Mouse (Mus musculus): ENCODE measurements around the gene Cwc25. TPM values are rescaled to one million over a fixed set of nuclear protein-coding genes. Genes with fewer than 3 reads are reported as not detected.
"Not testable (repeated sequence)": the region's sequence is repeated elsewhere in the genome, so short reads cannot be mapped to it uniquely, and the experiment has no call there.

Gene Cwc25
- polyA plus RNA-seq, 1 experiment from 2014 or later = 9.0 TPM

DNA sequence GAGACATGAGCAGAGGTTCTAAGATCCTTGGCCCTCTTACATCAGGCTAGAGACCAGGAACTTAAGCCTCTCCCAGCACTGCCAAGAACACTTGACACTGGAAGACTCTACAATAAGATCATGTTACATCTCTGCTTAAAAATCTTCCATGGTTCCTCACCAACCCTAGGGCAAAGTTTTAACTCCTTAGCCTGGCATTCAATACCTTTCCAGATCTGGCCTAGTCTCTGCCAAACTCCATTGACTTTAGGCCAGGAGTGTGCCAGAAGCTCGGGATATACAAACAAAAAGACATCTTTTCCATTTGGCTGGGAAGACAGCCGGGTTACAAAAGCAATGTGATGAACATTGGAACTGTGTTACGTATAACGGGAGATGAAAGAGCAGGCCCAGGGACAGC lies 28.8 kb downstream of the Cwc25 start:
- Histone ChIP-seq H3K9me3 (ENCODE audit: control insufficient read depth, low read length) (no peaks in the 10 kb centered on the region), H3K9ac (ENCODE audit: low read length) (no peak overlapping the region), H3K4me3 (ENCODE audit: control insufficient read depth in 1 of 2, insufficient read depth in 1 of 2, low read depth in 1 of 2, low read length in 2 of 2) (no peak overlapping the region), H3K27ac (replicated peaks in 1 of 2; ENCODE audit: control insufficient read depth in 1 of 2, insufficient read depth in 1 of 2, low read depth in 2 of 2, low read length in 2 of 2) (no peak overlapping the region), H3K27me3 (ENCODE audit: control insufficient read depth, insufficient read depth, low read length) (no peaks in the 10 kb centered on the region), H3K4me1 (ENCODE audit: control insufficient read depth in 2 of 2, insufficient read depth in 2 of 2, low read length in 2 of 2) (peaks cover 2 to 4% of the 10 kb centered on the region in 2 experiments; a peak in 2 of 4 replicates), H3K36me3 (ENCODE audit: control insufficient read depth, insufficient read depth, low read length) (no peaks in the 10 kb centered on the region), H3K4me2 (ENCODE audit: low read length) (no peak overlapping the region)
- ATAC-seq (ENCODE audit: insufficient number of reproducible peaks, insufficient read depth, low FRiP score, low read depth) = no peak
- 74% methylated on average over 4 of the region's 4 CpGs for WGBS

DNA sequence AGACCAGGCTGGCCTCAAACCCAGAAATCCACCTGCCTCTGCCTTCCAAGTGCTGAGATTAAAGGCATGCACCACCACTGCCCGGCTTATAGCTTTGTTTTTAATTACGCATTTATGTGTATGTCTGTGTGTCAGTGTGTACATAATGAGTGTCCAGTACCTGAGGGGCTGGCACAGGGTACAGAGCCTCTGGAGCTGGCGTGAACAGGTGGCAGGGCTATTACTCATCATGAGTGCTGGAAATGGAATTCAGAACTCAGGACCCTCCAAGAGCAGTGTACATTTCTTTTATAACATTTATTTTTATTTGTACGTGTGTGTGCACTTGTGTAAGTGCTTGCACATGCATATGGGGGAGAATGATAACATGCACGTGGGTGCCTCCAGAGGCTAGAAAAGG lies 29.7 kb downstream of the Cwc25 start:
- WGBS = 82% methylated on average over 5 of the region's 5 CpGs
- Histone ChIP-seq H3K27me3 (ENCODE audit: control insufficient read depth, insufficient read depth, low read length) (no peaks in the 10 kb centered on the region), H3K4me1 (ENCODE audit: control insufficient read depth in 2 of 2, insufficient read depth in 2 of 2, low read length in 2 of 2) (no peaks in the 10 kb centered on the region), H3K36me3 (ENCODE audit: control insufficient read depth, insufficient read depth, low read length) (peaks cover 8% of the 10 kb centered on the region), H3K4me2 (ENCODE audit: low read length) (no peak overlapping the region), H3K9ac (ENCODE audit: low read length) (no peak overlapping the region), H3K9me3 (ENCODE audit: control insufficient read depth, low read length) (no peaks in the 10 kb centered on the region), H3K4me3 (ENCODE audit: control insufficient read depth in 1 of 2, insufficient read depth in 1 of 2, low read depth in 1 of 2, low read length in 2 of 2) (no peak overlapping the region), H3K27ac (replicated peaks in 1 of 2; ENCODE audit: control insufficient read depth in 1 of 2, insufficient read depth in 1 of 2, low read depth in 2 of 2, low read length in 2 of 2) (no peak overlapping the region)
- ATAC-seq (ENCODE audit: insufficient number of reproducible peaks, insufficient read depth, low FRiP score, low read depth) = no peak

DNA sequence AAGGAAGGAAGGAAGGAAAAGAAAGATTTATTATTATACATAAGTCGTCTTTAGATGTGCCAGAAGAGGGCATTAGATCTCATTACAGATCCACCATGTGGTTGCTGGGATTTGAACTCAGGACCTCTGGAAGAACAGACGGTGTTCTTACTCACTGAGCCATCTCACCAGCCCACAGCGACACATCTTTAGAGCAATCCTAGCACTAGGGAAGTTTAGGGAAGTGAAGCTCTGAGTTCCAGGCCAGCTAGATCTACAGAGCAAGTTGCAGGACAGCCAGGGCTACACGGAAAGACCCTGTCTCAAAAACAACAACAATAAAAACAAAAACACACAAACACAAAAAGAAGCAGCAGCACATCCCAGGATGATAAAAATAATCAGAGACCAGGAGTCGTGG lies 31.5 kb downstream of the Cwc25 start:
- not testable (repeated sequence) for H3K27me3 ChIP-seq (ENCODE audit: control insufficient read depth, insufficient read depth, low read length); H3K4me2 ChIP-seq (ENCODE audit: low read length); H3K4me1 ChIP-seq (ENCODE audit: control insufficient read depth in 2 of 2, insufficient read depth in 2 of 2, low read length in 2 of 2); H3K9ac ChIP-seq (ENCODE audit: low read length); H3K9me3 ChIP-seq (ENCODE audit: control insufficient read depth, low read length); ATAC-seq (ENCODE audit: insufficient number of reproducible peaks, insufficient read depth, low FRiP score, low read depth); H3K4me3 ChIP-seq (ENCODE audit: control insufficient read depth in 1 of 2, insufficient read depth in 1 of 2, low read depth in 1 of 2, low read length in 2 of 2); H3K27ac ChIP-seq (replicated peaks in 1 of 2; ENCODE audit: control insufficient read depth in 1 of 2, insufficient read depth in 1 of 2, low read depth in 2 of 2, low read length in 2 of 2)
- H3K36me3 ChIP-seq (ENCODE audit: control insufficient read depth, insufficient read depth, low read length) = peaks cover 23% of the 10 kb centered on the region
- WGBS = 85% methylated on average over 5 of the region's 5 CpGs

DNA sequence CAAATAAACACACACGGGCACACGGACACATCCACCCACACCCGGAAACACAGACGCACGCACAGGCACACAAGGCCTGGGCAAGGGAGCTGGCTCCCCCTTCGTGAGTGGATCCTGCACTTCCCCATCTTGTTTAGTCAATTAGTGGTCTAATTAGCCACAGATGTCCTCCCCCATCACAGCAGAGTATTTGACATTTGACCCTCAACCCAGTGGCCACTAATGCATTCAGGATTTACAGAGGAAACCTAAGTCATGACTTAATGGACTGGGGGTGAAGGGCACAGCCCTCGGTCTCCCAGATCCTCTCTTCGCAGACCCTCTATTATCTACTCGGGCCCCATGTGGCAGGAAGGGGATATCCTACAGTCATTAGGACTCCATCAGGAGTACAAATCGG lies 32.7 kb downstream of the Cwc25 start:
- Histone ChIP-seq H3K9ac (ENCODE audit: low read length) (no peak overlapping the region; the same call in 1 of the 2 replicates), H3K4me3 (ENCODE audit: control insufficient read depth in 1 of 2, insufficient read depth in 1 of 2, low read depth in 1 of 2, low read length in 2 of 2) (no peak overlapping the region), H3K9me3 (ENCODE audit: control insufficient read depth, low read length) (no peaks in the 10 kb centered on the region), H3K4me2 (ENCODE audit: low read length) (no peak overlapping the region), H3K36me3 (ENCODE audit: control insufficient read depth, insufficient read depth, low read length) (peaks cover 33% of the 10 kb centered on the region), H3K27ac (replicated peaks in 1 of 2; ENCODE audit: control insufficient read depth in 1 of 2, insufficient read depth in 1 of 2, low read depth in 2 of 2, low read length in 2 of 2) (no peak overlapping the region), H3K27me3 (ENCODE audit: control insufficient read depth, insufficient read depth, low read length) (no peaks in the 10 kb centered on the region), H3K4me1 (ENCODE audit: control insufficient read depth in 2 of 2, insufficient read depth in 2 of 2, low read length in 2 of 2) (no peaks in the 10 kb centered on the region)
- ATAC-seq (ENCODE audit: insufficient number of reproducible peaks, insufficient read depth, low FRiP score, low read depth) = no peak
- WGBS = 53% methylated on average over 10 of the region's 10 CpGs

DNA sequence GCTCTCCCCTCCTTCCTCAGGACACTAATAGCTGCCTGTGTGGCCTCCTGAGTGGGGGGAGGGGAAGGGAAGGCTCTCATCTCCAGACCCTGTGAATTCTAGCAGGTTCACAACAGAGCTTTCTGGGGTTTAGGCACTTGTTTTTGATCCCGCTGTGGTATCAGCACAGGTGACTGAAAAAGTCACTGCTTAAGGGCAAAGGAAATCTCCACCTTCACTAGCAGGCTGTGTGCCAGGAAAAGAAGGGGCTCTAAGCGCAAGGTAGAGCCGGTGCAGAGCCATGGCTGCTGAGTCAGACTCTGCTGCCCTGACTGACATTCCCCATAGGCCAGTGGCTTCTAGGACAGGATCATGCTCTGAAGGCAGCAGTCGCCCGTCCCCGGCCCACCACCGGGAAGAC lies 37.6 kb downstream of the Cwc25 start:
- WGBS = 59% methylated on average over 7 of the region's 7 CpGs
- no peak overlapping the region for H3K9ac ChIP-seq (ENCODE audit: low read length)
- H3K4me2 ChIP-seq (ENCODE audit: low read length) = no peak overlapping the region
- H3K4me1 ChIP-seq (ENCODE audit: control insufficient read depth in 2 of 2, insufficient read depth in 2 of 2, low read length in 2 of 2) = no peaks in the 10 kb centered on the region; a peak in 1 of 4 replicates
- H3K4me3 ChIP-seq (ENCODE audit: control insufficient read depth in 1 of 2, insufficient read depth in 1 of 2, low read depth in 1 of 2, low read length in 2 of 2) = no peak overlapping the region
- H3K27me3 ChIP-seq (ENCODE audit: control insufficient read depth, insufficient read depth, low read length) = no peaks in the 10 kb centered on the region
- H3K36me3 ChIP-seq (ENCODE audit: control insufficient read depth, insufficient read depth, low read length) = peaks cover 77% of the 10 kb centered on the region
- no peaks in the 10 kb centered on the region for H3K9me3 ChIP-seq (ENCODE audit: control insufficient read depth, low read length)
- no peak overlapping the region for H3K27ac ChIP-seq (replicated peaks in 1 of 2; ENCODE audit: control insufficient read depth in 1 of 2, insufficient read depth in 1 of 2, low read depth in 2 of 2, low read length in 2 of 2)
- no peak for ATAC-seq (ENCODE audit: insufficient number of reproducible peaks, insufficient read depth, low FRiP score, low read depth)

DNA sequence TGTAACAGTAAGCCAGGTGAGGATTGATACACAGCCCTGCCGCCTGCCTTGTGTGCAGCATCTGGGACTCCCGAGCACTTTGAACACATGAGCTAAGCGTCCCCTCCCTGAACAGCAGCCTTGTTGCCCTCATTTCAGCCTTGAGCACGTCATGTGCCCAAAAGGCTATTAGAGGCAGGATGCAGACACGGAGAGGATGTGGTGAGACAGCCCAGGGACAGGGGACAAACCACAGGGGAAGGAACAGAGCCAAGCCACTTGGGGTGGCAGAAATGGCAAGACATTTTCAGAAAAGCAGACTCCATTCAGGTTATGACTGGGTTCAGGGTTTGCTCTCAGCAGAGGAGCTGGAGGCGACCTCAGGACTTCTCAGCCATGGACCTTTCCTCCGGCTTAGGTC lies 38.0 kb downstream of the Cwc25 start:
- WGBS = 63% methylated on average over 7 of the region's 7 CpGs
- Histone ChIP-seq H3K27me3 (ENCODE audit: control insufficient read depth, insufficient read depth, low read length) (no peaks in the 10 kb centered on the region), H3K27ac (replicated peaks in 1 of 2; ENCODE audit: control insufficient read depth in 1 of 2, insufficient read depth in 1 of 2, low read depth in 2 of 2, low read length in 2 of 2) (no peak overlapping the region), H3K4me3 (ENCODE audit: control insufficient read depth in 1 of 2, insufficient read depth in 1 of 2, low read depth in 1 of 2, low read length in 2 of 2) (no peak overlapping the region), H3K36me3 (ENCODE audit: control insufficient read depth, insufficient read depth, low read length) (peaks cover 81% of the 10 kb centered on the region), H3K4me1 (ENCODE audit: control insufficient read depth in 2 of 2, insufficient read depth in 2 of 2, low read length in 2 of 2) (no peaks in the 10 kb centered on the region; a peak in 1 of 4 replicates), H3K9ac (ENCODE audit: low read length) (no peak overlapping the region), H3K9me3 (ENCODE audit: control insufficient read depth, low read length) (no peaks in the 10 kb centered on the region), H3K4me2 (ENCODE audit: low read length) (no peak overlapping the region)
- ATAC-seq (ENCODE audit: insufficient number of reproducible peaks, insufficient read depth, low FRiP score, low read depth) = no peak

DNA sequence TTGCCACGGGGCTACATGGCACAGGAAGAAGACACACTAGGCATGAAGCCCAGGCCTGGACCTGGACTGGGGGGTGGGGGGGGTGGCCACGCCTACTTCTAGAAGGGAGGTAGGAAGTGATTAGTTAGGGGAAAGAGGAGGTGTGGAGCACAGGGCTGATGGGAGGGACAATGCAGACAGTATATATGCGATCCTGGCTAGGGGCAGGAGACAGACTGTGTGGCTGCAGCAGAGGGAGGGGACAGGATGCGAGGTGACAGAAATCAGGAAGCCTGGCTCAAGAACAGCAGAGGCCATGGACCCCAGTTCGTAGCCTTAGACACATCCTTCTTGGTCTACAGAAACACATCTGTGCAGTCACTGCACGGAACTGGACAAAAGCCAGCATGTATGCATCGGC lies 42.6 kb downstream of the Cwc25 start:
- peaks cover 4% of the 10 kb centered on the region; the same call in 1 of the 2 replicates for H3K9me3 ChIP-seq (ENCODE audit: control insufficient read depth, low read length)
- no peak overlapping the region for H3K9ac ChIP-seq (ENCODE audit: low read length)
- H3K27ac ChIP-seq (replicated peaks in 1 of 2; ENCODE audit: control insufficient read depth in 1 of 2, insufficient read depth in 1 of 2, low read depth in 2 of 2, low read length in 2 of 2) = no peak overlapping the region
- ATAC-seq (ENCODE audit: insufficient number of reproducible peaks, insufficient read depth, low FRiP score, low read depth) = peak; percentile 52; the same call in 1 of the 2 replicates
- 68% methylated on average over 7 of the region's 7 CpGs for WGBS
- H3K4me1 ChIP-seq (ENCODE audit: control insufficient read depth in 2 of 2, insufficient read depth in 2 of 2, low read length in 2 of 2) = no peaks in the 10 kb centered on the region; a peak in 1 of 4 replicates
- H3K4me3 ChIP-seq (ENCODE audit: control insufficient read depth in 1 of 2, insufficient read depth in 1 of 2, low read depth in 1 of 2, low read length in 2 of 2) = no peak overlapping the region
- H3K27me3 ChIP-seq (ENCODE audit: control insufficient read depth, insufficient read depth, low read length) = no peaks in the 10 kb centered on the region
- H3K36me3 ChIP-seq (ENCODE audit: control insufficient read depth, insufficient read depth, low read length) = peaks cover 94% of the 10 kb centered on the region
- no peak overlapping the region for H3K4me2 ChIP-seq (ENCODE audit: low read length)

DNA sequence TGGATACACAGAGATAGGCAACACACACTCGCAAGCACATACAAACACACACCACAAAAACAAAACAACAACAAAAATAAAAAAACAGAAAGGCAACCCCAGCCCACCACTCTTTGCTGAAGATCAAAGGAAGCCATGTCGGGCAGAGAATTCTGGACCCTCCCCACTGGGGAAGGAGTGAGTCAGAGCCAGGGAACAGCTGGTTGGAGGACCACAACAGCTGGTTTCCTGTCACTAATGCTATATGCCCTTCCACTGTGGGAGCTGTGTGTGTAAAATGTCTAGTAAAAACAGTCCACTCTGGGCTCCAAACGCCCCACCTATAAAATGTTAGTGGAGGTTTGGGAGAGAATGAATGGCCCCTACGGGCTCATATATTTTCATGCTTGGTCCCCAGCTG lies 45.0 kb downstream of the Cwc25 start:
- ATAC-seq (ENCODE audit: insufficient number of reproducible peaks, insufficient read depth, low FRiP score, low read depth) = no peak
- no peak overlapping the region for H3K4me3 ChIP-seq (ENCODE audit: control insufficient read depth in 1 of 2, insufficient read depth in 1 of 2, low read depth in 1 of 2, low read length in 2 of 2)
- peaks cover 90% of the 10 kb centered on the region for H3K36me3 ChIP-seq (ENCODE audit: control insufficient read depth, insufficient read depth, low read length)
- H3K27me3 ChIP-seq (ENCODE audit: control insufficient read depth, insufficient read depth, low read length) = no peaks in the 10 kb centered on the region
- WGBS = 93% methylated on average over 4 of the region's 4 CpGs
- H3K9me3 ChIP-seq (ENCODE audit: control insufficient read depth, low read length) = peaks cover 4% of the 10 kb centered on the region; the same call in 1 of the 2 replicates
- H3K27ac ChIP-seq (replicated peaks in 1 of 2; ENCODE audit: control insufficient read depth in 1 of 2, insufficient read depth in 1 of 2, low read depth in 2 of 2, low read length in 2 of 2) = no peak overlapping the region
- H3K9ac ChIP-seq (ENCODE audit: low read length) = no peak overlapping the region
- H3K4me2 ChIP-seq (ENCODE audit: low read length) = no peak overlapping the region
- peaks cover 0 to under 1% of the 10 kb centered on the region in 2 experiments; a peak in 2 of 4 replicates for H3K4me1 ChIP-seq (ENCODE audit: control insufficient read depth in 2 of 2, insufficient read depth in 2 of 2, low read length in 2 of 2)
